Mouse (Mus musculus) liver, embryonic 12.5 days (tissue): Measurements from ENCODE around the gene Serpinb13. TPM values are rescaled to one million over a fixed set of nuclear protein-coding genes. Genes with fewer than 3 reads are reported as not detected.

Experiments used
- ATAC-seq: fragments of 200-750 bp; cut with Nextera tagmentation; 2 replicates; pipeline ENCODE4 v1.8.0; 2017; ENCODE audit warnings: moderate number of reproducible peaks, mild to moderate bottlenecking, moderate library complexity
- H3K27ac ChIP-seq: fragments of 300-500 bp; sonication (generic); 2 replicates; pipeline ENCODE4 v1.5.1; 2016; ENCODE audit warnings: mild to moderate bottlenecking
- H3K27me3 ChIP-seq: fragments of 300-500 bp; sonication (generic); replicated peaks from 2 replicates; pipeline ENCODE4 v1.6.1; 2016; ENCODE audit warnings: mild to moderate bottlenecking, moderate library complexity
- H3K36me3 ChIP-seq: fragments of 300-500 bp; sonication (generic); 2 replicates; pipeline ENCODE4 v1.6.1; 2016; ENCODE audit warnings: mild to moderate bottlenecking, moderate library complexity
- H3K4me1 ChIP-seq: fragments of 300-500 bp; sonication (generic); 2 replicates; pipeline ENCODE4 v1.6.1; 2016
- H3K4me2 ChIP-seq: fragments of 300-500 bp; sonication (generic); 2 replicates; pipeline ENCODE4 v1.6.1; 2016; ENCODE audit warnings: mild to moderate bottlenecking, moderate library complexity
- H3K4me3 ChIP-seq: fragments of 300-500 bp; sonication (generic); 2 replicates; pipeline ENCODE4 v1.5.1; 2016; ENCODE audit warnings: mild to moderate bottlenecking, moderate library complexity
- H3K9ac ChIP-seq: fragments of 300-500 bp; sonication (generic); 2 replicates; pipeline ENCODE4 v1.6.1; 2016; ENCODE audit warnings: mild to moderate bottlenecking, moderate library complexity
- H3K9me3 ChIP-seq: fragments of 300-500 bp; sonication (generic); replicated peaks from 2 replicates; pipeline ENCODE4 v1.6.1; 2016; ENCODE audit warnings: mild to moderate bottlenecking, moderate library complexity
- WGBS: fragments of 180-500 bp; shearing (Covaris S2); methylation state at CpG from one replicate; pipeline ENCODE4 v1.1.7; 2016; ENCODE audit not compliant: insufficient replicate concordance; 5-methylcytosine and 5-hydroxymethylcytosine counted together
- polyA plus RNA-seq: library from polyadenylated mRNA; unstranded; fragments of >200 nt; fragmentation: Nextera tagmentation; extraction: Ambion mirVana; gene quantifications from 2 replicates; pipeline ENCODE4 v1.2.1, GENCODE M21; 2016

The Serpinb13 gene
- polyA plus RNA-seq: not detected in 2 replicates

DNA sequence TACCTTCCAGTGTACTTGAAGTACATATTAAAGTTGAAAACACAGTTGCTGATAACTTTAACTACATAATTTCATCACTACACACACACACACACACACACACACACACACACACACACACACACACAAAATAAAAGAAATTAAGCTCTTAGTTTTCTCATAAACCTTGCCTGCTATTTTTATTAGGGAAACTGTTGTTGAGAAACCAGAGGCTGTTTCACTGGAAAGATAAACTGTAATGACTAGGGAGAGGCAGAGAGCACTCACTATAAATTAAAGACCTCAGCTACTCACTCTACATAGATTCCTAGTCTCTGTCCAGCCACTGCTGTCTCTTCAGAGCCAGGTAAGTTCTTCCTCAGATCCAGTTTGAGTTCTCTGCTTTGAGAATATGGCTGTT is at the start of gene Serpinb13:
TSS of gene Serpinb13 (plus strand) at position 301 of the 400 bp plus-strand sequence.
- H3K27me3 ChIP-seq: no peaks in the 10 kb centered on the region
- H3K9ac ChIP-seq: no peak within 1 kb of the TSS
- no peak within 1 kb of the TSS for H3K4me2 ChIP-seq
- H3K4me1 ChIP-seq: no peaks in the 10 kb centered on the region
- no peaks in the 10 kb centered on the region for H3K36me3 ChIP-seq
- ATAC-seq: no peak
- no peak within 1 kb of the TSS for H3K4me3 ChIP-seq
- no peaks in the 10 kb centered on the region for H3K9me3 ChIP-seq
- H3K27ac ChIP-seq: no peak within 1 kb of the TSS

DNA sequence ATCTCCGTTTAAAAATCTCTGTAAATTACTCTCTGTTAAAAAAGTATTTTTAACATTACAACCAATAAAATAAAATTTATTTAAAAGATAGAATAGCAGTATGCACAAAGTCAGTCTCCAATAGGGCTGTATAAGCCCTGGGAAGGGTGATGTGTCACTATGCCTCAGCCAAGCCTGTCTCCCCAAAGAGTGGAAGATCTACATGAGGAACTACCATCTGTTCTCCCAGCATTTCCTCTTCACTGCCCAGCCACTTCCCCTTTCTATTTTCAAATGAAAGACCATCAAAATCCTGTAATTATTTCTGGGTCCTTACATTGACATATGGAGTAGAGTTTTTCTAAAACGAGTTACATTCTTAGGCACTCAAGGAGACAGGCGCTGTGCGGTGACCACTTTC is 48.8 kb upstream of the Serpinb13 start:
- Histone ChIP-seq H3K36me3 (no peaks in the 10 kb centered on the region), H3K9ac (no peak overlapping the region), H3K4me3 (no peak overlapping the region), H3K4me2 (no peak overlapping the region), H3K27ac (no peak overlapping the region), H3K4me1 (no peaks in the 10 kb centered on the region), H3K9me3 (no peaks in the 10 kb centered on the region), H3K27me3 (no peaks in the 10 kb centered on the region)
- ATAC-seq: peak; percentile 44; the same call in 1 of the 2 replicates
- 35% methylated on average over 4 of the region's 4 CpGs for WGBS

DNA sequence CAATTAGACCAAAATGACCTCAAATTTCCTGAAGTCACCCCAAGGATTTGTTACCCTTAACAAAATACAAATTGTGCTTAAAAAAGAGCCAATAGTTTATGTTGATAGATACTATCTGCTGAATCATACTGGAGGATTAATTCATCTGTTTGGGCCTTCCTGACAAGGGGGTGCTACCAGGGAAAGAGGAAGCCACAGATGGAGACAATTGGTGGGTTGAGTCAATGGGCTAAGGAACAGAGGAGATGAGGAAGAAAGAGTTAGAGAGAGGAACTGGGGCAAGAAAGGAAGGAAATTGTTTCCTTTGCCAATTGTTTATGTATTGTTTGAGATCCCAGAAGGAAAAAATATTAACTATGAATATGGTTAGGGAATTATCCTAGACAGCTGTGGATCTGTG is 47.1 kb upstream of the Serpinb13 start:
- H3K27me3 ChIP-seq: no peaks in the 10 kb centered on the region
- H3K27ac ChIP-seq: no peak overlapping the region
- no peaks in the 10 kb centered on the region for H3K36me3 ChIP-seq
- H3K4me1 ChIP-seq: no peaks in the 10 kb centered on the region
- H3K4me2 ChIP-seq: no peak overlapping the region
- H3K9me3 ChIP-seq: no peaks in the 10 kb centered on the region
- ATAC-seq: no peak
- H3K9ac ChIP-seq: no peak overlapping the region
- no peak overlapping the region for H3K4me3 ChIP-seq

DNA sequence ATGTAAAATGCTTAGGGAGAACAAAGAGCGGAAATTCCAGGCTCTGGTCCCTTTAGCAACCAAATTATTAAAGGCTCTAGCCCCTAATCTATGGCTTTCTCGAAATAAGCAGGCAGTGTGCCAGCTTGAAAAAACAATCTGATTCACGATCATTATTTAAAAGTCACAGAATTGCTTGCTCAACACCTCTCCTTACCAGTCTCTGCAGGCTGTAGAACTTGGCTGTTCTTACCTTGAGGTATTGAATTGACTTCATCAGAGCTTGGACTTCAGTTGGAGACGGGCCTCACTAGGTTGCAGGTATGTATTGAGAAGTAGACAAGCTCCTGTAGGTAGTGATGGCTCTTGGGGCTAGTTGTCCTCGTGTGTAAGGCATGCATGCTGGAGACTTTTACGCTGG is 46.5 kb upstream of the Serpinb13 start, which contains the start of gene Serpinb12:
TSS of gene Serpinb12 (plus strand) at position 185 of the 400 bp plus-strand sequence.
- no peaks in the 10 kb centered on the region for H3K9me3 ChIP-seq
- H3K9ac ChIP-seq: no peak within 1 kb of the TSS
- no peaks in the 10 kb centered on the region for H3K36me3 ChIP-seq
- ATAC-seq: no peak
- 66% methylated on average over 6 of the region's 6 CpGs for WGBS
- H3K4me1 ChIP-seq: no peaks in the 10 kb centered on the region
- no peak within 1 kb of the TSS for H3K4me2 ChIP-seq
- no peak within 1 kb of the TSS for H3K27ac ChIP-seq
- no peak within 1 kb of the TSS for H3K4me3 ChIP-seq
- no peaks in the 10 kb centered on the region for H3K27me3 ChIP-seq

DNA sequence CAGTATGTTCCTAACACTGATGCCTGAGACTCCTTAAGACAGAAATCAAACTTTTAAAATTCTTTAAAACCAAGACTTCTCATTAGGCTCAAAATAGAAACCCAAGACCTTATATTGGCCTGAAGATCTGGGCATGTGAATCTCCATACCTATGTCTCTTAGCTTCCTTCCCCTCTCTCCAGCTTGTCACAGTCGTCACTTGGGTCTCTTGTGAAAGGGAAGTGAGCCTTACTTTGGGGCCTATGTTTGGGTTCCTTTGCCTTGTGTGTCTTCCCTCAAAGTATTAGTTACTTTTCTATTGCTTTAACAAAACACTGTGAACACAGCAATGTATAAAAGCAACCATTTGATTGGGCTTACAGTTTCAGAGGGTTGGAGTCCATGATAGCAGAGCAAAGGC is 33.6 kb upstream of the Serpinb13 start:
- Histone ChIP-seq H3K9me3 (no peaks in the 10 kb centered on the region), H3K27ac (no peak overlapping the region), H3K36me3 (no peaks in the 10 kb centered on the region), H3K9ac (no peak overlapping the region), H3K27me3 (no peaks in the 10 kb centered on the region), H3K4me2 (no peak overlapping the region), H3K4me1 (no peaks in the 10 kb centered on the region), H3K4me3 (no peak overlapping the region)
- no peak for ATAC-seq
- WGBS: 35% methylated on average over 1 of the region's 1 CpGs

DNA sequence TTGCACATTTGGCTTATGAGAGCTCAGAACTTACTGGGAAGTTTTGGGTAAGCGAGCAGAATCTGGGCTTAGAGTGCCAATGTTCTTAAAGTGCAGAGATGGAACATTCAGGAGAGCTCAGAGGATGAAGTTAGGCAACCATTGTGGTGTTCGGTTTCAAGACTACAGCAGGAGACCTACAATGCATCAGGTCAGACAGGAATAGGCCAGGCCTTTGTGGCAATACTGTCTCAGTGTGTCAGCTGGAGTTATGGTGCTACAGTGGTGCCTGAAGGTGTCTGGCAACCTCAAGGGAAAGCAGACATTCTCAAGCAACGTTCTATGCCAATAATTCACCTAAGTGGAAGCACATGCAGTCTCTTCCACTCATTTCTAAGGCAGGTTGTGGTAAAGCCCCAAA is 20.8 kb upstream of the Serpinb13 start:
- ATAC-seq: no peak
- no peaks in the 10 kb centered on the region for H3K4me1 ChIP-seq
- no peaks in the 10 kb centered on the region for H3K36me3 ChIP-seq
- H3K4me3 ChIP-seq: no peak overlapping the region
- H3K9ac ChIP-seq: no peak overlapping the region
- H3K27me3 ChIP-seq: no peaks in the 10 kb centered on the region
- H3K9me3 ChIP-seq: no peaks in the 10 kb centered on the region
- WGBS: 54% methylated on average over 3 of the region's 3 CpGs
- no peak overlapping the region for H3K4me2 ChIP-seq
- no peak overlapping the region for H3K27ac ChIP-seq

DNA sequence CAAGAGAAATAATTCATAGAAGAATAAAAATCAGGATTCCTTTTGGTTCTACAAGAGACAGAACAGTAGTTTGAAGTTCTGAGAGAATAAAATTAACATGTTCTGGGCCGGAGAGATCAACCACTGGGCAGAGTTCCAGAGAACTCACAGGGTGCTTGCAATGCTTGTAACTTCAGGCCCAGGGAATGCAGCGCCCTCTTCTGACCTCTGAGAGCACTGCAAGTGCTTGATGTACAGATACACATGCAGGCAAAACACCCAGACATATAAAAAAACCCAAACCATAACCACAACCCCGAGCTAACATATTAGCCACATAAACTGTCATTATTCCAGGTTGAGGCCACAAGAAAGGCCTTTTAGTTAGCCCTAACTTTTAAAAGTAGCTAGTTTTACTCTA is 19.8 kb upstream of the Serpinb13 start:
- WGBS: 29% methylated on average over 3 of the region's 3 CpGs
- no peak overlapping the region for H3K27ac ChIP-seq

DNA sequence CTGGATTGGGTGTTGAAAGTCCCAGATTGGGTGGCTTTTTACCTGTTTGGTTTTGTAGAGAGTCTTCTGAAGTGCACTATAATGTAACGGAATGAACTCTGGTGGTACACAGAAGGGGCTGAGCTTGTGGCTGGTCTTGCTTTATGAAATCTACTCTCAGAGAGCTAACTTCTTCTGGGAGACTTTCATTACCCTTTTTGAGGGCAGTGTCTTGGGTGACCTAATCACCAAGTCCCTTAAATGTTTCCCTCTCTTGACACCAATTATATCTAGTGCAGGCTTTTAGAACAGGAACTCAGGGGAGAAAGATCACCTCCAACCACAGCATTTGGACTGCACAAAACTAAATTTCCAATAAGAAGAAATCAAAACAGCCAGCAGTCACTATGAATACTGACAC is 2.3 kb downstream of the Serpinb13 start:
- Histone ChIP-seq H3K4me1 (no peaks in the 10 kb centered on the region), H3K9ac (no peak overlapping the region), H3K36me3 (no peaks in the 10 kb centered on the region), H3K27ac (no peak overlapping the region), H3K27me3 (no peaks in the 10 kb centered on the region), H3K4me3 (no peak overlapping the region), H3K9me3 (no peaks in the 10 kb centered on the region), H3K4me2 (no peak overlapping the region)
- no peak for ATAC-seq
- WGBS: 79% methylated on average over 1 of the region's 1 CpGs

More for the DNA sequence above, 19.8 kb upstream of the Serpinb13 start:
- Histone ChIP-seq H3K27me3 (no peaks in the 10 kb centered on the region), H3K4me2 (no peak overlapping the region), H3K4me3 (no peak overlapping the region), H3K36me3 (no peaks in the 10 kb centered on the region), H3K4me1 (no peaks in the 10 kb centered on the region), H3K9me3 (no peaks in the 10 kb centered on the region), H3K9ac (no peak overlapping the region)
- ATAC-seq: no peak

DNA sequence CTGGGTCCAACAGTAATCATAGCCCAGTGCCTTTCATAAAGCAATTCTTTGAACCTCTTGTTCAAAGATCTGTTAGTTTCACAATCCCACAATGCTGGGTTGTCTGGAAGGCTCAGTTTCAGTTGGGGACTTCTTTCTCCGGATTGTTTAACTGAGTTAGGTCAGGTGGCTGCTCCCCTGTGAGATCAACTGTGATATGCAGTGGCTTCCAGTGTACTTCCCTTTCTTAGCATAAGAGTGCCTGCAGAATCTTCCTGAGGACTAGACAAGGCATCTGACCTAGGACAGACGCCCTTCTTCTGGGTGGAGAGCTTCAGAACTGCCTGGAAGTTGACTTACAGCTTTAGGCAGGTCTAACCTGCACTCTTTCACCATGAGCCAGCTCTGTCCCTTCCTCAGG is 3.1 kb downstream of the Serpinb13 start:
- H3K27me3 ChIP-seq: no peaks in the 10 kb centered on the region
- H3K27ac ChIP-seq: no peak overlapping the region
- H3K9ac ChIP-seq: no peak overlapping the region
- no peak overlapping the region for H3K4me3 ChIP-seq
- H3K9me3 ChIP-seq: no peaks in the 10 kb centered on the region
- ATAC-seq: no peak
- H3K4me1 ChIP-seq: no peaks in the 10 kb centered on the region
- H3K36me3 ChIP-seq: no peaks in the 10 kb centered on the region
- no peak overlapping the region for H3K4me2 ChIP-seq
- 34% methylated on average over 2 of the region's 2 CpGs for WGBS

DNA sequence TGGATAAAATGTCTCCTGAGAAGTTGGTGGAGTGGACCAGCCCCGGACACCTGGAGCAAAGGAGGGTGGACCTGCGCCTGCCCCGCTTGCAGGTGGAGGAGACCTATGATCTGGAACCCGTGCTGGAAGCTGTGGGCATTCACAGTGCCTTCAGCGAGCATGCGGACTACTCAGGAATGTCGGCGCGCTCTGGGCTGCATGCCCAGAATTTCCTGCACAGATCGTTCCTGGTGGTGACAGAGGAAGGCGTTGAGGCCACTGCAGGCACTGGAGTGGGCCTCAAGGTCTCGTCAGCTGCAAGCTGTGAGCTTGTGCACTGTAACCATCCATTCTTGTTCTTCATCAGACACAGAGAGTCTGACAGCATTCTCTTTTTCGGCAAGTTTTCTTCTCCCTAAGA is 19.6 kb downstream of the Serpinb13 start:
- H3K4me3 ChIP-seq: no peak overlapping the region
- 58% methylated on average over 13 of the region's 13 CpGs for WGBS
- H3K9me3 ChIP-seq: no peaks in the 10 kb centered on the region; the same call in 1 of the 2 replicates
- no peak overlapping the region for H3K4me2 ChIP-seq
- H3K4me1 ChIP-seq: no peaks in the 10 kb centered on the region
- ATAC-seq: no peak
- H3K9ac ChIP-seq: no peak overlapping the region
- no peak overlapping the region for H3K27ac ChIP-seq
- no peaks in the 10 kb centered on the region for H3K36me3 ChIP-seq
- H3K27me3 ChIP-seq: no peaks in the 10 kb centered on the region

DNA sequence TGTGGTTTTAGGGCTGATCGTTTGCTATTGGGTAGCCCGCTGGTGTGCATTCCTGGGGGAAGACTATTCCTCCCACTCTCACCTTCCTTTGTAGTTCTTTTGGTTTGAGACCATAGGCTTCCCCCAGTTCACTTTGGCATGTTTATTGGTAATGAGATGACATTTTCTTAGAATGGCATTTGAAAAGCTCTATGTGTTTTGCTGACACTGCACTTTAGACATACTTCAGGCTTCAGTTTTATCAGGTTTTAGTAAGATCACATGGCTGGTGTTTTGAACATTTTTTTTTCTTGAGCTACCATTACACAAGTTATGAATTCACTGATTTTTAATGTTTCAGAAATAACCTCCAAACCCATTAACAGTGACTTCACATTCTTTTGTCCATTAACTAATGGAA is 21.0 kb downstream of the Serpinb13 start:
- H3K9me3 ChIP-seq: no peaks in the 10 kb centered on the region
- no peak overlapping the region for H3K27ac ChIP-seq
- H3K4me3 ChIP-seq: no peak overlapping the region
- 75% methylated on average over 2 of the region's 2 CpGs for WGBS
- no peak for ATAC-seq
- H3K4me1 ChIP-seq: no peaks in the 10 kb centered on the region
- no peaks in the 10 kb centered on the region for H3K36me3 ChIP-seq
- H3K4me2 ChIP-seq: no peak overlapping the region
- H3K27me3 ChIP-seq: no peaks in the 10 kb centered on the region
- H3K9ac ChIP-seq: no peak overlapping the region

DNA sequence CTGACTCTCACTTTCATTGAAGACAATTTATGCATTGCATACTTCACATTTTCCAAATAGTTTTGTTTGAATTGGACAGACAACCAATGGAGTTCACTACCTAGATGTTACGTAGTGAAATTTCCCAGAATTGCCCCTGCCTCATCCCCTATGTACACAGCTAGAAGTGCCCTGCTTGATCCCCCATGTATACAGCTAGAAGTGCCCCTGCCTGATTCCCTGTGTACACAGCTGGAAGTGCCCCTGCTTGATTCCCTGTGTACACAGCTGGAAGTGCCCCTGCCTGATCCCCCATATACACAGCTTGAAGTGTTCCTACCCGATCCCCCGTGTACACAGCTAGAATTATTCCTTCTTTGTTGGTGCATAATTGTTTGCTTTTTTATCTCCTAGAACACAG is 25.5 kb downstream of the Serpinb13 start:
- ATAC-seq: no peak
- H3K36me3 ChIP-seq: no peaks in the 10 kb centered on the region
- WGBS: 74% methylated on average over 3 of the region's 3 CpGs
- no peak overlapping the region for H3K9ac ChIP-seq
- no peak overlapping the region for H3K4me2 ChIP-seq
- no peak overlapping the region for H3K27ac ChIP-seq
- no peak overlapping the region for H3K4me3 ChIP-seq
- H3K4me1 ChIP-seq: no peaks in the 10 kb centered on the region
- no peaks in the 10 kb centered on the region for H3K9me3 ChIP-seq
- no peaks in the 10 kb centered on the region for H3K27me3 ChIP-seq

DNA sequence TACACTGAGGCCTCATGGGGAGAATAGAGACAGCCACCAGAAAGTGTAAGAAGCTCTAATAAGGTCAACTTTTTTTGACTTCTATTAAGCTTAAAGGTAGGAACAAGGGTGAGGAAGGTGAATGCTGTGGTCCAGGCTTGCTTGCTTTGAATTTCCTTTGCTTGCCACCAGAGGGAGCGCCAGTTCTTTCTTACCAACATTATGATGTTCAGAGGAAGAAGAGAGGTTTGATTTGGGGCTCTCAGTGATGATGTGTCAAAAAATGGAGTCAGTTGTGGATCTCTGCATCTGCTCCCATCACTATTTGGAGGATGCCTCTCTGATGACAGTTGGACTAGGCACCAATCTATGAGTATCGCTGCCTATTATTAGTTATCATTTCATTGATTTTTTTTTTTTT is 33.7 kb downstream of the Serpinb13 start:
- ATAC-seq: no peak
- Histone ChIP-seq H3K27ac (no peak overlapping the region), H3K4me2 (no peak overlapping the region), H3K4me1 (no peaks in the 10 kb centered on the region), H3K27me3 (no peaks in the 10 kb centered on the region), H3K9ac (no peak overlapping the region), H3K9me3 (no peaks in the 10 kb centered on the region), H3K4me3 (no peak overlapping the region), H3K36me3 (no peaks in the 10 kb centered on the region)
- WGBS: 38% methylated on average over 2 of the region's 2 CpGs
